Mouse (Mus musculus) heart, embryonic 14.5 days (tissue): ENCODE measurements around the gene Krt78. TPM values are rescaled to one million over a fixed set of nuclear protein-coding genes. Genes with fewer than 3 reads are reported as not detected.

Experiments
- ATAC-seq: fragments of 200-750 bp; cut with Nextera tagmentation; 2 replicates; pipeline ENCODE4 v1.8.0; 2017; ENCODE audit warnings: low read depth, moderate TSS enrichment; ENCODE audit not compliant: insufficient number of reproducible peaks, insufficient read depth, low FRiP score
- H3K27ac ChIP-seq, 2 experiments: fragments of 200-500 bp in 1 of 2; fragments of 300-500 bp in 1 of 2; sonication (generic) in 1 of 2; replicated peaks in 1 of 2; 2 replicates each; pipeline ENCODE4 v1.5.1; 2012 to 2014; ENCODE audit warnings: low read depth in 2 of 2, low read length in 2 of 2, control low read depth in 1 of 2, mild to moderate bottlenecking in 1 of 2, mixed read lengths in 1 of 2; ENCODE audit not compliant: control insufficient read depth in 1 of 2, insufficient read depth in 1 of 2
- H3K27me3 ChIP-seq: fragments of 300-500 bp; sonication (generic); 2 replicates; pipeline ENCODE4 v1.6.1; 2014; ENCODE audit warnings: mild to moderate bottlenecking, low read length, control low read depth; ENCODE audit not compliant: control insufficient read depth, insufficient read depth
- H3K36me3 ChIP-seq: fragments of 300-500 bp; sonication (generic); 2 replicates; pipeline ENCODE4 v1.6.1; 2014; ENCODE audit warnings: mild to moderate bottlenecking, control low read depth, low read length, mixed read lengths; ENCODE audit not compliant: control insufficient read depth, insufficient read depth
- H3K4me1 ChIP-seq, 2 experiments: fragments of 200-500 bp in 1 of 2; fragments of 300-500 bp in 1 of 2; sonication (generic) in 1 of 2; 2 replicates each; pipeline ENCODE4 v1.6.1; 2012 to 2014; ENCODE audit warnings: low read length in 2 of 2, control low read depth in 1 of 2, mixed read lengths in 1 of 2; ENCODE audit not compliant: control insufficient read depth in 2 of 2, insufficient read depth in 2 of 2
- H3K4me2 ChIP-seq: fragments of 300-500 bp; sonication (generic); 2 replicates; pipeline ENCODE4 v1.6.1; 2014; ENCODE audit warnings: mild to moderate bottlenecking, low read length
- H3K4me3 ChIP-seq, 2 experiments: fragments of 200-500 bp in 1 of 2; fragments of 300-500 bp in 1 of 2; sonication (generic) in 1 of 2; 2 replicates each; pipeline ENCODE4 v1.5.1; 2012 to 2014; ENCODE audit warnings: low read length in 2 of 2, mild to moderate bottlenecking in 2 of 2, control low read depth in 1 of 2, low read depth in 1 of 2, moderate library complexity in 1 of 2; ENCODE audit not compliant: control insufficient read depth in 1 of 2, insufficient read depth in 1 of 2
- H3K9ac ChIP-seq: fragments of 300-500 bp; sonication (generic); 2 replicates; pipeline ENCODE4 v1.6.1; 2014; ENCODE audit warnings: mild to moderate bottlenecking, low read length
- H3K9me3 ChIP-seq: fragments of 300-500 bp; sonication (generic); 2 replicates; pipeline ENCODE4 v1.6.1; 2016; ENCODE audit warnings: low read length, control low read depth; ENCODE audit not compliant: control insufficient read depth
- WGBS: fragments of 180-500 bp; shearing (Covaris S2); extraction: QIAGEN DNeasy Blood & Tissue Kit; methylation state at CpG from one replicate; pipeline ENCODE4 v1.1.7; 2014; 5-methylcytosine and 5-hydroxymethylcytosine counted together
- polyA plus RNA-seq: library from polyadenylated mRNA; unstranded; fragments of >200 nt; fragmentation: Nextera tagmentation; extraction: Ambion mirVana; gene quantifications from 2 replicates; pipeline ENCODE4 v1.2.1, GENCODE M21; 2014

Krt78 gene
- polyA plus RNA-seq, 1 experiment from 2014 or later: not detected

DNA sequence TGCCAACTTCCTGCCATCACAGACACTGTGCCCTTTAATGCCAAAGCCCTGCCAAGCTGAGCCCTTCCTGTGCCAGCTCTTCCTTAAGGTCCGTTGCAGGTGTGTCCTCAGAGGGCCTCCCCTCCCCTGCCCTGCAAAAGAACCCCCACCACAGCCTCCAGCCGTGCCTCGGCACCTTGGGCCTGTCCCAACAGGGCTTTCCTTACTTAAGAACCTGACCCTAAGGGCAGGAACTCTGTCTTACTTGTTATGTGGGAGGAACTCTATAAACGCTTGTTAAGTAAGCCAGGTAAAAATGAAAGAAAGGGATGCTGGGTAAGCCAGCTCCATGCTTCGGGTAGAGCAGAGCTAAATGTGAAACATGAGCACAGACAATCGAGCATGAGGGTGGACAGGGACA lies 21.1 kb downstream of the Krt78 start:
- Histone ChIP-seq H3K27ac (no peak overlapping the region), H3K27me3 (peaks cover 18% of the 10 kb centered on the region; the same call in 1 of the 2 replicates), H3K4me3 (no peak overlapping the region), H3K4me2 (no peak overlapping the region), H3K36me3 (no peaks in the 10 kb centered on the region), H3K9ac (no peak overlapping the region), H3K9me3 (no peaks in the 10 kb centered on the region), H3K4me1 (peaks cover 11 to 17% of the 10 kb centered on the region in 2 experiments)
- 72% methylated on average over 6 of the region's 6 CpGs for WGBS
- no peak for ATAC-seq

DNA sequence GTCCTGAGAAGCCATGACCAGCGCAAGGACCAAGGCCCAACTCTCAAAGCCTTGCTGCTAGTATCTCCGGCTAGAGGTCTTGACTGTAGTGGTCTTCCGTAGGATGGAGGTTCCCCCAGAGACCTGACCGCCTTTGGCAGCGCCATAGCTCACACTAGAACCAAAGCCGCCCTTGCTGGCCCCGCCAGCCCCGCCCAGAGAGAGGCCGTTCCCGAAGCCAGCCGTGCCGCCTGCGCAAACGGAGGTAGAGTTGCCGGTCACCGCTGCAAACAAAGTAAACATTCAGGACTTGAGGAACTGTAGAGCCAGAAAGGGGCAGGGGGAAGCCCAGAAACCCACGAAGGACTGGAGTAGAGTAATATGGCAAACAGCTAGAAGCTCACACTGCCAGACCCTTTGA lies 24.4 kb downstream of the Krt78 start:
- Histone ChIP-seq H3K4me3 (peak overlapping the region; percentile 29 to 33), H3K36me3 (no peaks in the 10 kb centered on the region), H3K4me1 (peaks cover 11 to 17% of the 10 kb centered on the region in 2 experiments), H3K27me3 (peaks cover 18% of the 10 kb centered on the region; the same call in 1 of the 2 replicates), H3K27ac (no peak overlapping the region), H3K9me3 (no peaks in the 10 kb centered on the region), H3K4me2 (peak overlapping the region; percentile 62), H3K9ac (peak overlapping the region; percentile 35)
- ATAC-seq: no peak
- 2% methylated on average over 17 of the region's 17 CpGs for WGBS

DNA sequence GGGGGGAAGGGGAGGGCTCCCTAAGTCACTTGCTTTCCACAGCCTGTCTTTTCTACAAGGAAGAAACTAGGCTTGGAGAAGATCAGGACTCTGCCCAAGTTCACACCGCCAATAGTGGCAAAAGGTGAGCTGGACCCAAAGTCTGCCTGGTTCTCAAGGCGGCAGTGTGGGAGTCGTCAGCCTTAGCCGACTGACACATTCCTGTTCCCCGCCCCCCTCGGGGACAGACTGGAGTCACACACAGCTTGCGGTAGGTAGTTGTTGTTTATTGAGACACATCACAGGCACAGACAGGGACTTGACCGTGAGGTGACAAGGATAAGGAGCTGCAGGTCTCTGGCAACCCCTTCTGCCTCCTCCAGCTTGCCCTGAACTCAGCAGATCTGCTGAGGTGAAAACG lies 25.0 kb downstream of the Krt78 start:
- Histone ChIP-seq H3K9me3 (no peaks in the 10 kb centered on the region), H3K4me3 (0 out of 4 replicates have a peak overlapping the region, but pooled peaks of 1 of the 2 experiments have one; percentile 29), H3K4me1 (peaks cover 11 to 17% of the 10 kb centered on the region in 2 experiments), H3K27ac (no peak overlapping the region), H3K4me2 (peak overlapping the region; percentile 62), H3K27me3 (peaks cover 18% of the 10 kb centered on the region; the same call in 1 of the 2 replicates), H3K9ac (no peak overlapping the region), H3K36me3 (no peaks in the 10 kb centered on the region)
- ATAC-seq: no peak
- 6% methylated on average over 9 of the region's 9 CpGs for WGBS

DNA sequence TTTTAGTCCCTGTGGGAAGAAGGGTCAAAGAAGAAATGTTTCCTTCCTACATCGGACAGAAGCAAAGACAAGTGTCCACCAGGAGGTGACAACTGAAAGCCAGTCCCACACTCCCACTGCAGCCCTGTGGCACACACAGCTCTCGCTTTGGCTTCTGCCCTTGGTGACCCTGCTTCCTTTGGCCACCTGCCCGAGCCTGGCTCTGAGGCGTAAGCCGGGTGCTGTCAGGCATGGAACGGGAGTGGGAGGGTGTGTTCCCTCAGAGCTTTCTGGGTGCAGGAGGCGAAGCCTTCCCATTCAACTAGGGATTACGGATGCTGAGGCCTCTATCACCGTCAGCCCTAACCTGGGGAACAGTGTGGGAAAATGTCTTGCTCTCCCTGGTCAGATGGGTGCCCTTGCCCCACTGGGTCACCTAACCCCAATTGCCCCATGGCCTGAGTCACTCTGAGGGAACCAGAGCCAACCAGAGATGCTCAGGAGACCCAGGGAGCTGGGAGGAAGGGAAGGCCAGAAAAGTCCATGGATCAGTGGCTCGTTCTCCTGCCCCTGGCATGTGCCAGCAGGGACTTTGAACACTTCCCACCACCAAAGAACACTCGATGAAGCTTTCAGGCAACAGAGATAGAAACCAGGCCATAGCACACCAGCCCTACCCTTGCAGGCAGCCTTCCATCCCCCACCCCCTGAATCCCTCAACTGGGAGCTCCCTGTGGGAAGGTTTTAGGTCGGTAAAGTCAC lies 26.6 kb downstream of the Krt78 start:
- Histone ChIP-seq H3K9me3 (no peaks in the 10 kb centered on the region), H3K4me3 (no peak overlapping the region), H3K36me3 (no peaks in the 10 kb centered on the region), H3K4me2 (no peak overlapping the region), H3K4me1 (peaks cover 11 to 17% of the 10 kb centered on the region in 2 experiments), H3K27ac (no peak overlapping the region), H3K9ac (no peak overlapping the region), H3K27me3 (peaks cover 23% of the 10 kb centered on the region; the same call in 1 of the 2 replicates)
- 64% methylated on average over 12 of the region's 12 CpGs for WGBS
- no peak for ATAC-seq

- Histone ChIP-seq H3K36me3 (no peaks in the 10 kb centered on the region), H3K4me2 (no peak overlapping the region), H3K4me3 (no peak overlapping the region), H3K4me1 (peaks cover 9 to 10% of the 10 kb centered on the region in 2 experiments), H3K27ac (no peak overlapping the region), H3K9ac (no peak overlapping the region), H3K9me3 (no peaks in the 10 kb centered on the region), H3K27me3 (peaks cover 11% of the 10 kb centered on the region; the same call in 1 of the 2 replicates)
- WGBS: 81% methylated on average over 1 of the region's 1 CpGs
- ATAC-seq: no peak
These were observed 29.0 kb downstream of the Krt78 start for GRCm38 (mm10) chr15:101925041-101925440.

- no peaks in the 10 kb centered on the region for H3K9me3 ChIP-seq
- no peak within 1 kb of the TSS for H3K4me2 ChIP-seq
- no peak within 1 kb of the TSS for H3K9ac ChIP-seq
- no peak within 1 kb of the TSS for H3K27ac ChIP-seq
- H3K36me3 ChIP-seq: no peaks in the 10 kb centered on the region
- WGBS: 72% methylated on average over 11 of the region's 11 CpGs
- ATAC-seq: no peak
- H3K4me1 ChIP-seq: peaks cover 6% of the 10 kb centered on the region in 2 experiments; a peak in 3 of 4 replicates
- H3K27me3 ChIP-seq: peaks cover 9% of the 10 kb centered on the region; the same call in 1 of the 2 replicates
- no peak within 1 kb of the TSS for H3K4me3 ChIP-seq
These were observed 29.5 kb downstream of the Krt78 start, which contains the start of gene Krt4 for GRCm38 (mm10) chr15:101924635-101925034. Krt4 (minus strand) TSS chr15:101924735.

GRCm38 (mm10) chr15:101922296-101922695 lies 31.8 kb downstream of the Krt78 start:
- WGBS: 85% methylated on average over 2 of the region's 2 CpGs
- Histone ChIP-seq H3K4me1 (no peaks in the 10 kb centered on the region), H3K9ac (no peak overlapping the region), H3K4me3 (no peak overlapping the region), H3K27me3 (peaks cover 5% of the 10 kb centered on the region; the same call in 1 of the 2 replicates), H3K36me3 (no peaks in the 10 kb centered on the region), H3K27ac (no peak overlapping the region), H3K4me2 (no peak overlapping the region), H3K9me3 (no peaks in the 10 kb centered on the region)
- no peak for ATAC-seq
